Mouse (Mus musculus): Measurements from ENCODE around the gene Btbd2.
"Not testable (repeated sequence)": the region's sequence is repeated elsewhere in the genome, so short reads cannot be mapped to it uniquely, and the experiment has no call there.

Gene Btbd2

GRCm38 (mm10) chr10:80669737-80670485, 13.0 kb upstream of the Btbd2 start:
- DNase-seq (ENCODE audit: low spot score in 2 of 2), result peak in 1 of 2 experiments; percentile 72

GRCm38 (mm10) chr10:80669018-80669417, 12.1 kb upstream of the Btbd2 start:
- no peak for DNase-seq (ENCODE audit: low spot score in 2 of 2)

GRCm38 (mm10) chr10:80668614-80669013, 11.7 kb upstream of the Btbd2 start:
- DNase-seq (ENCODE audit: low spot score in 2 of 2), result no peak

GRCm38 (mm10) chr10:80666837-80667412, 10.1 kb upstream of the Btbd2 start:
- DNase-seq (ENCODE audit: low spot score in 2 of 2), result no peak

- no peak for DNase-seq (ENCODE audit: low spot score in 2 of 2)
These were observed 9.3 kb upstream of the Btbd2 start for GRCm38 (mm10) chr10:80665981-80666733.

GRCm38 (mm10) chr10:80665459-80665858, 8.6 kb upstream of the Btbd2 start:
- DNase-seq (ENCODE audit: low spot score in 2 of 2), result no peak

- peak; percentile 66 to 72 for DNase-seq (ENCODE audit: low spot score in 2 of 2)
These were observed 8.1 kb upstream of the Btbd2 start for GRCm38 (mm10) chr10:80665016-80665380.

- peak; percentile 85 to 87 for DNase-seq (ENCODE audit: low spot score in 2 of 2)
These were observed 7.5 kb upstream of the Btbd2 start for GRCm38 (mm10) chr10:80664197-80665015.

GRCm38 (mm10) chr10:80663485-80664196, 6.8 kb upstream of the Btbd2 start:
- no peak for DNase-seq (ENCODE audit: low spot score in 2 of 2)

- DNase-seq (ENCODE audit: low spot score in 2 of 2), result no peak
These were observed 4.3 kb upstream of the Btbd2 start for GRCm38 (mm10) chr10:80661149-80661548.

GRCm38 (mm10) chr10:80659213-80659612, 2.3 kb upstream of the Btbd2 start:
- DNase-seq (ENCODE audit: low spot score in 2 of 2), result peak in 1 of 2 experiments; percentile 81

- no peak for DNase-seq (ENCODE audit: low spot score in 2 of 2)
These were observed 2.0 kb upstream of the Btbd2 start for GRCm38 (mm10) chr10:80658841-80659202.

- DNase-seq (ENCODE audit: low spot score in 2 of 2), result no peak
These were observed 1.4 kb upstream of the Btbd2 start for GRCm38 (mm10) chr10:80658194-80658840.

GRCm38 (mm10) chr10:80656130-80656862, 575 bp downstream of the Btbd2 start:
- peak; percentile 93 to 99 for DNase-seq (ENCODE audit: low spot score in 2 of 2)

- no peak for DNase-seq (ENCODE audit: low spot score in 2 of 2)
These were observed 1.3 kb downstream of the Btbd2 start for GRCm38 (mm10) chr10:80655406-80656129.

GRCm38 (mm10) chr10:80654866-80655265, 2.0 kb downstream of the Btbd2 start:
- DNase-seq (ENCODE audit: low spot score in 2 of 2), result no peak

- DNase-seq (ENCODE audit: low spot score in 2 of 2), result no peak
These were observed 3.6 kb downstream of the Btbd2 start for GRCm38 (mm10) chr10:80653156-80653720.

- DNase-seq (ENCODE audit: low spot score in 2 of 2), result no peak
These were observed 6.5 kb downstream of the Btbd2 start for GRCm38 (mm10) chr10:80650392-80650791.

- DNase-seq (ENCODE audit: low spot score in 2 of 2), result not testable (repeated sequence)
These were observed 7.0 kb downstream of the Btbd2 start for GRCm38 (mm10) chr10:80649910-80650309.
